ENCODE assay signal across 13 mouse cellular contexts in the genomic region with DNA sequence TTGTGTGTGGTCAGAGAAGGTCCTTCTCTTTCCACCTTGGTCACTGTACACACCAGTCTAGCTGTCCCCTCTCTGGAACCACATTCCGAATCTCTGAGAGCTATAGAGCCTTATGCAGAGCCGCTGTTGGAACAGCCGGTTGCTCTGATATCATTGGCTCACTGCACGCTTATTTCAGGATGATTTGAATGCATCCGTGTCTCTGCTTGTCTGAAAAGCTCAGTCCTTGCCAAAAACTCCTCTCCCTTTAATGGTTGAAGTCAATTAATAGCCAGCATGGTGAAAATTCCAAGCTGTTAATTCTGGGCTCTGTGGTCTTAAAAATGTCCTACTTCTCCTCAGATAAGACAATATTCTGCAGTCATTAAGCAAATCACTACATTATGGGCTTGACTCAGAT.
DNase-seq lines count a peak whose midpoint lies in the region; ATAC-seq lines count a peak whose summit lies in the region.
"Had no signal": no experiment of that assay in that cellular context is flagged by ENCODE, and none has a peak within 500 bp of the region (broad histone marks: within the 10 kb centered on the region; RNA-seq: fewer than 3 reads in every experiment).

No protein-coding gene starts in this region.

- no peak overlapping the region for H3K4me3 ChIP-seq in hindbrain, embryonic 14.5 days (replicated peaks; ENCODE audit: low read length)
- H3K4me3 ChIP-seq in hindbrain, embryonic 12.5 days: no peak overlapping the region
- H3K4me3 ChIP-seq in midbrain, embryonic 11.5 days (ENCODE audit: low read depth, low read length): no peak overlapping the region
- no peak overlapping the region for H3K4me3 ChIP-seq in midbrain, embryonic 13.5 days (replicated peaks)
- H3K4me3 ChIP-seq: embryonic facial prominence, embryonic 12.5 days; limb, embryonic 12.5 days; neural tube, embryonic 12.5 days; stomach, embryonic 15.5 days had no signal

- 74% methylated on average over 5 of the region's 5 CpGs for WGBS in hindbrain, embryonic 14.5 days
- WGBS in hindbrain, embryonic 12.5 days: 83% methylated on average over 5 of the region's 5 CpGs
- 91% methylated on average over 5 of the region's 5 CpGs for WGBS in midbrain, embryonic 11.5 days
- 72% methylated on average over 5 of the region's 5 CpGs for WGBS in midbrain, embryonic 13.5 days

- H3K4me2 ChIP-seq in hindbrain, embryonic 14.5 days (replicated peaks): no peak overlapping the region
- H3K4me2 ChIP-seq in hindbrain, embryonic 12.5 days (replicated peaks): no peak overlapping the region
- no peak overlapping the region for H3K4me2 ChIP-seq in midbrain, embryonic 11.5 days
- H3K4me2 ChIP-seq in midbrain, embryonic 13.5 days (replicated peaks): no peak overlapping the region
- H3K4me2 ChIP-seq: embryonic facial prominence, embryonic 12.5 days; heart, embryonic 11.5 days; limb, embryonic 12.5 days; neural tube, embryonic 12.5 days; stomach, embryonic 15.5 days had no signal

- H3K36me3 ChIP-seq in hindbrain, embryonic 14.5 days (replicated peaks; ENCODE audit: control insufficient read depth, insufficient read depth): no peaks in the 10 kb centered on the region
- H3K36me3 ChIP-seq in hindbrain, embryonic 12.5 days: no peaks in the 10 kb centered on the region
- H3K36me3 ChIP-seq in midbrain, embryonic 11.5 days (ENCODE audit: control insufficient read depth, insufficient read depth, low read length): no peaks in the 10 kb centered on the region
- no peaks in the 10 kb centered on the region for H3K36me3 ChIP-seq in midbrain, embryonic 13.5 days
- H3K36me3 ChIP-seq: embryonic facial prominence, embryonic 12.5 days; limb, embryonic 12.5 days; neural tube, embryonic 12.5 days; stomach, embryonic 15.5 days had no signal

- H3K9me3 ChIP-seq in hindbrain, embryonic 14.5 days (ENCODE audit: control insufficient read depth, low read length): no peaks in the 10 kb centered on the region
- 0 out of 2 replicates have a peak, but pooled peaks cover 7% of the 10 kb centered on the region for H3K9me3 ChIP-seq in hindbrain, embryonic 12.5 days (replicated peaks)
- H3K9me3 ChIP-seq in midbrain, embryonic 11.5 days (ENCODE audit: control insufficient read depth, low read length): no peaks in the 10 kb centered on the region
- H3K9me3 ChIP-seq in midbrain, embryonic 13.5 days: peaks cover 4% of the 10 kb centered on the region; the same call in 1 of the 2 replicates
- H3K9me3 ChIP-seq: stomach, embryonic 15.5 days had no signal

- H3K4me1 ChIP-seq in hindbrain, embryonic 14.5 days (replicated peaks; ENCODE audit: control insufficient read depth, insufficient read depth, low read length): no peaks in the 10 kb centered on the region
- H3K4me1 ChIP-seq in hindbrain, embryonic 12.5 days: no peaks in the 10 kb centered on the region
- H3K4me1 ChIP-seq in midbrain, embryonic 11.5 days (ENCODE audit: control insufficient read depth, insufficient read depth, low read length): no peaks in the 10 kb centered on the region
- no peaks in the 10 kb centered on the region for H3K4me1 ChIP-seq in midbrain, embryonic 13.5 days (replicated peaks)
- H3K4me1 ChIP-seq: limb, embryonic 12.5 days; neural tube, embryonic 12.5 days; stomach, embryonic 15.5 days had no signal

- H3K27me3 ChIP-seq in hindbrain, embryonic 14.5 days (ENCODE audit: control insufficient read depth, insufficient read depth, low read length): no peaks in the 10 kb centered on the region
- no peaks in the 10 kb centered on the region for H3K27me3 ChIP-seq in hindbrain, embryonic 12.5 days
- H3K27me3 ChIP-seq in midbrain, embryonic 11.5 days (ENCODE audit: control insufficient read depth, insufficient read depth, low read length): no peaks in the 10 kb centered on the region
- no peaks in the 10 kb centered on the region for H3K27me3 ChIP-seq in midbrain, embryonic 13.5 days
- H3K27me3 ChIP-seq: embryonic facial prominence, embryonic 12.5 days; limb, embryonic 12.5 days; neural tube, embryonic 12.5 days; stomach, embryonic 15.5 days had no signal

- peak; percentile 25 for DNase-seq in hindbrain, embryonic 14.5 days (ENCODE audit: low spot score)
- DNase-seq in midbrain, embryonic 11.5 days (ENCODE audit: low spot score, missing footprints): peak; percentile 10
- peak; percentile 22 to 23 for DNase-seq in cerebellum, postnatal 36 days
- peak; percentile 11 to 72 for DNase-seq in layer of hippocampus, postnatal 14 days (ENCODE audit: low spot score in 2 of 2)
- DNase-seq in urinary bladder, postnatal 4 days (ENCODE audit: low spot score in 2 of 2): no peak
- DNase-seq: lung, postnatal 36 days had no signal

- no peak for ATAC-seq in hindbrain, embryonic 14.5 days (ENCODE audit: low FRiP score)
- ATAC-seq in hindbrain, embryonic 12.5 days (ENCODE audit: low FRiP score): no peak
- ATAC-seq in midbrain, embryonic 11.5 days (ENCODE audit: low FRiP score): no peak
- no peak for ATAC-seq in midbrain, embryonic 13.5 days

- H3K9ac ChIP-seq in hindbrain, embryonic 14.5 days: no peak overlapping the region
- H3K9ac ChIP-seq in hindbrain, embryonic 12.5 days: no peak overlapping the region
- no peak overlapping the region for H3K9ac ChIP-seq in midbrain, embryonic 11.5 days (ENCODE audit: low read length)
- H3K9ac ChIP-seq in midbrain, embryonic 13.5 days (replicated peaks): no peak overlapping the region
- H3K9ac ChIP-seq: embryonic facial prominence, embryonic 12.5 days; limb, embryonic 12.5 days; neural tube, embryonic 12.5 days; stomach, embryonic 15.5 days had no signal

- no peak overlapping the region for H3K27ac ChIP-seq in hindbrain, embryonic 14.5 days
- H3K27ac ChIP-seq in hindbrain, embryonic 12.5 days: no peak overlapping the region
- no peak overlapping the region for H3K27ac ChIP-seq in midbrain, embryonic 11.5 days (ENCODE audit: low read depth, low read length)
- no peak overlapping the region for H3K27ac ChIP-seq in midbrain, embryonic 13.5 days
- H3K27ac ChIP-seq: embryonic facial prominence, embryonic 12.5 days; limb, embryonic 12.5 days; neural tube, embryonic 12.5 days; stomach, embryonic 15.5 days had no signal

Comparison
In these comparisons a context has a peak if more than half of its experiments do, and no peak if none do; other contexts are left out.
1. DNase-seq: peak in hindbrain, embryonic 14.5 days (single experiment), midbrain, embryonic 11.5 days (single experiment), cerebellum, postnatal 36 days (2 of 2) and layer of hippocampus, postnatal 14 days (2 of 2); none in urinary bladder, postnatal 4 days (0 of 2).